Mouse (Mus musculus): ENCODE measurements around the gene Gm20390. TPM values are rescaled to one million over a fixed set of nuclear protein-coding genes. Genes with fewer than 3 reads are reported as not detected.

Gene Gm20390
- polyA plus RNA-seq (2012; rRNA removed): 228 and 431 TPM in 2 replicates

GRCm38 (mm10) chr11:93968005-93968847 lies at the start of gene Gm20390, which contains the start of gene Nme1:
TSS of gene Gm20390 (minus strand) at chr11:93968293.
TSS of gene Nme1 (minus strand) at chr11:93968521.

GRCm38 (mm10) chr11:93995720-93996305 lies 27.7 kb upstream of the Gm20390 start, which contains the start of gene Spag9:
TSS of gene Spag9 (plus strand) at chr11:93996091.

GRCm38 (mm10) chr11:93956159-93956558 lies 11.9 kb downstream of the Gm20390 start, which contains the start of gene Nme2:
TSS of gene Nme2 (minus strand) at chr11:93956259.

Other genes with a start within 250 kb of the Gm20390 start
- gene Utp18, start 82.5 kb downstream of the Gm20390 start, polyA plus RNA-seq (2012; rRNA removed): 29.0 and 42.0 TPM in 2 replicates
- 49.2 and 62.0 TPM in 2 replicates for gene Mbtd1, start 82.4 kb downstream of the Gm20390 start, polyA plus RNA-seq (2012; rRNA removed)
- 111 and 317 TPM in 2 replicates for gene Nme2, start 12.0 kb downstream of the Gm20390 start, polyA plus RNA-seq (2012; rRNA removed)
- 263 and 406 TPM in 2 replicates for gene Nme1, start 228 bp upstream of the Gm20390 start, polyA plus RNA-seq (2012; rRNA removed)
- gene Spag9, start 27.8 kb upstream of the Gm20390 start, polyA plus RNA-seq (2012; rRNA removed): 74.9 and 93.0 TPM in 2 replicates
- 17.7 and 22.7 TPM in 2 replicates for gene Tob1, start 243.2 kb upstream of the Gm20390 start, polyA plus RNA-seq (2012; rRNA removed)